Mouse (Mus musculus): ENCODE data around the gene Slc27a4. TPM values are rescaled to one million over a fixed set of nuclear protein-coding genes. Genes with fewer than 3 reads are reported as not detected.

Gene Slc27a4
- 31.2 and 41.3 TPM in 2 replicates for polyA plus RNA-seq (2012; rRNA removed)

GRCm38 (mm10) chr2:29802075-29802826 is at the start of gene Slc27a4:
Gene Slc27a4, plus strand, starts transcription at chr2:29802634.

GRCm38 (mm10) chr2:29787104-29787917 is 15.1 kb upstream of the Slc27a4 start, which contains the start of gene Coq4:
Gene Coq4, plus strand, starts transcription at chr2:29787493.

GRCm38 (mm10) chr2:29787937-29788681 is 14.3 kb upstream of the Slc27a4 start, which contains the start of gene Trub2:
Gene Trub2, minus strand, starts transcription at chr2:29788502.

GRCm38 (mm10) chr2:29820025-29820817 is 17.8 kb downstream of the Slc27a4 start, which contains the start of gene Urm1:
Gene Urm1, plus strand, starts transcription at chr2:29820075.

Other genes with a start within 250 kb of the Slc27a4 start
- gene Rapgef1, start 182.9 kb upstream of the Slc27a4 start, polyA plus RNA-seq (2012; rRNA removed) = 18.1 and 19.3 TPM in 2 replicates
- 14.7 and 30.9 TPM in 2 replicates for gene Gm13420, start 50.9 kb upstream of the Slc27a4 start, polyA plus RNA-seq (2012; rRNA removed)
- not detected in 2 replicates for gene Gm13547, start 43.3 kb upstream of the Slc27a4 start, polyA plus RNA-seq (2012; rRNA removed)
- 45.6 and 57.5 TPM in 2 replicates for gene Coq4, start 15.1 kb upstream of the Slc27a4 start, polyA plus RNA-seq (2012; rRNA removed)
- gene Trub2, start 14.1 kb upstream of the Slc27a4 start, polyA plus RNA-seq (2012; rRNA removed) = 6.2 and 7.7 TPM in 2 replicates
- 18.9 and 26.9 TPM in 2 replicates for gene Urm1, start 17.4 kb downstream of the Slc27a4 start, polyA plus RNA-seq (2012; rRNA removed)
- gene Cercam, start 66.5 kb downstream of the Slc27a4 start, polyA plus RNA-seq (2012; rRNA removed) = 10.4 and 13.8 TPM in 2 replicates
- 9.2 and 11.3 TPM in 2 replicates for gene Odf2, start 86.6 kb downstream of the Slc27a4 start, polyA plus RNA-seq (2012; rRNA removed)
- 3.2 and 3.5 TPM in 2 replicates for gene Gle1, start 132.8 kb downstream of the Slc27a4 start, polyA plus RNA-seq (2012; rRNA removed)
- 33.5 and 47.5 TPM in 2 replicates for gene Sptan1, start 162.9 kb downstream of the Slc27a4 start, polyA plus RNA-seq (2012; rRNA removed)
- gene Wdr34, start 246.2 kb downstream of the Slc27a4 start, polyA plus RNA-seq (2012; rRNA removed) = 12.0 and 12.4 TPM in 2 replicates

All from stomach, adult 2 months (tissue).